Mouse (Mus musculus) lung, adult 2 months (tissue): ENCODE measurements around the gene Gldc.

Experiments
- CTCF ChIP-seq: fragments of 200-500 bp; IDR thresholded peaks from 2 replicates; pipeline ENCODE4 v1.5.1; 2011; ENCODE audit warnings: mild to moderate bottlenecking, low read length, control low read depth; ENCODE audit not compliant: insufficient read depth
- POLR2A ChIP-seq: fragments of 200-500 bp; IDR thresholded peaks from 2 replicates; pipeline ENCODE4 v1.6.1; 2011; ENCODE audit warnings: low read depth, mild to moderate bottlenecking, control low read depth, low read length, borderline replicate concordance; ENCODE audit errors: extremely low read depth

- TF ChIP-seq POLR2A (no peak), CTCF (no peak)
Observed at GRCm38 (mm10) chr19:30157031-30157687, 18.1 kb downstream of the Gldc start.
